Mouse (Mus musculus): ENCODE data around the gene Podnl1.

DNA sequence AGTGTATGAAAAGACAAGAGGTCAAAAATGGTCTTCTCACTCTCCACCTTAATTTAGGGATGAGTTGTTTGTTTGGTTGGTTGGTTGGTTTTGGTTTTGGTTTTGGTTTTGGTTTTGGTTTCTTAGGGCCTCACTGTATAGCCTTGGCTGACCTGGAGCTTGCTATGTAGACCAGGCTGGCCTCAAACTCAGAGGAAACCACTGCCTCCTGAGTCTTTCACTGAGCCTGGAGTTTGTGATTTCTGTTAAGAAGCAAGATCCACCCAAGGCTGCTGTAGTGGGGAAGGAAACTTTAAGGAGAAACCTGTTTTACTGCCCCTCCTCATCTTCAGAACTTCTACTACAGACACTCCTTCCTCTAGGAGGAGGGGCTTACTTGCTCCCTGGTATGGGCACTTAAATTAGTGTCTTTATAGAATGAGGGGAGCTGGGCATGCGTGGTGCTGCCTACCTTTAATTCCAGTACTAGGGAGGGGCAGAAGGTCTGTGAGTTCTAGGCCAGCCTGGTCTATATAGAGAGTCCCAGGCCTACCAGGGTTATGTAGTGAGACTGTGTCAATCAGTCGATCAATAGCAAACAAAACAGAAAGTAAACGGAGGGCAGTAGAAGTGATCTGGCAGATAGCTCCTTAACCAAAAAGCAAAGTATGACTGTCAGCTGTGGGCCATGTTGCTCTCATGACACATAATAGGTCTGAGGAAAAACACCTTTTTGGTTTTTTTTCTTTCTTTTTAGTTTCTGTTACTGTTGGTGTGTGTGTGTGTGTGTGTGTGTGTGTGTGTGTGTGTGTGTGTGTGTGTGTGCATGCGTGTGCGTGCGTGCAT lies 19.4 kb upstream of the Podnl1 start:
- TF ChIP-seq CTCF (IDR thresholded peaks at IDR 0.05; ENCODE audit: low read depth, low read length) (no peak), POLR2A (IDR thresholded peaks at IDR 0.05; ENCODE audit: borderline replicate concordance, low read depth, low read length) (no peak)
